Mouse (Mus musculus): Measurements from ENCODE around the gene Bsn. TPM values are rescaled to one million over a fixed set of nuclear protein-coding genes. Genes with fewer than 3 reads are reported as not detected.

The Bsn gene
- polyA plus RNA-seq, 1 experiment, result 0.83 TPM

DNA sequence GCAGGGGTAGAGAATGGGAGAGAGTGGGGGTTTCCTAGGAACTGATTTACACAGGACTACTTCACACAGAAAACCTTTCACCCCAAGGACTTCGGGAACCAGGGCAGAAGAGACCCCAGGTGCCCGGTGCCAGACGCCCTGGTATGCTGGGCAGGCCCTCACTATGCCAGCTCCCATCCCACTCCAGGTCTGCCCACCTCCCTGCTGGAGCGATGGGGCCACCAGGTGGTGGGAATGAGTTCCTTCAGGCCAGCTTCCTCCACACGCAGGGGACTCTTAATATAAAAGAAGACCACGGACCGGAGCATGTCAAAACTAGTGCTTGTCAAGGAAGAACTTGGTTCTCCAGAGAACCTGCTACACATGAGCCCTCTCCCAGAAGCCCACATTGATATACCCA is 123.0 kb downstream of the Bsn start:
- no peaks in the 10 kb centered on the region for H3K9me3 ChIP-seq
- H3K4me3 ChIP-seq (replicated peaks), result no peak overlapping the region
- peaks cover 99% of the 10 kb centered on the region for H3K36me3 ChIP-seq (replicated peaks; ENCODE audit: low read length)
- TF ChIP-seq GATA1 (IDR thresholded peaks at IDR 0.05; ENCODE audit: borderline replicate concordance, low read length), result no peak
- no peak for TF ChIP-seq FLI1 (IDR thresholded peaks at IDR 0.05; ENCODE audit: low read length)
- H3K27me3 ChIP-seq (replicated peaks), result no peaks in the 10 kb centered on the region
- H3K4me1 ChIP-seq, result peaks cover 48% of the 10 kb centered on the region

DNA sequence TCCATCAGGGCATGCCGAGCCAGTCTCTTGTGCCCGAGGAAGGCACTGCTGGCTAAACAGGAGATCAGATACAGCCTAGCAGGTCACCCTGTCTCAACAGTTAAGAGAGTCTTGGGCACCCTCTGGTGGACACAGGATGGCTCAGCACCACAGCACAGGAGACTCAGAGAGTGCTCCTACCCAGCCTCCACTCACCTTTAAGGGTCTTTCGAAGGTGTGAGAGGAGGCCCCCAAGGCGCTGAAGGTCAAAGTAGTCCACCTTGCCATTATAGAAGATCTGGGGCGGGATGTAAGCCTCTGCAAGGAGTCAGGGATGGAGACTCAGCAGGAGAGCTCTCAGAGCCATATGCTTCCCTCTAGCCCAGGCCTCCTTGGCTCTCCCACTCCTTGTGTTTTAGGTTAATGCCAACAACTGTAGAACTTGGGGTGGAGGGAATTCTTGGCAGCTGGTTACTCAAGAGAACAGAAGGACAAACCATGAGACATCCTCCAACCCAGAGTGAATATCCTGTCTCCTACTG is 124.6 kb downstream of the Bsn start:
- H3K4me1 ChIP-seq, result peaks cover 64% of the 10 kb centered on the region
- no peak for TF ChIP-seq GATA1 (IDR thresholded peaks at IDR 0.05; ENCODE audit: borderline replicate concordance, low read length)
- TF ChIP-seq FLI1 (IDR thresholded peaks at IDR 0.05; ENCODE audit: low read length), result no peak
- peaks cover 94% of the 10 kb centered on the region for H3K36me3 ChIP-seq (replicated peaks; ENCODE audit: low read length)
- H3K9me3 ChIP-seq, result no peaks in the 10 kb centered on the region
- no peaks in the 10 kb centered on the region for H3K27me3 ChIP-seq (replicated peaks)
- no peak overlapping the region for H3K4me3 ChIP-seq (replicated peaks)

GRCm38 (mm10) chr9:108063361-108063760 is 126.8 kb downstream of the Bsn start:
- no peaks in the 10 kb centered on the region for H3K9me3 ChIP-seq
- H3K4me1 ChIP-seq, result peaks cover 82% of the 10 kb centered on the region
- peaks cover 94% of the 10 kb centered on the region for H3K36me3 ChIP-seq (replicated peaks; ENCODE audit: low read length)
- TF ChIP-seq FLI1 (IDR thresholded peaks at IDR 0.05; ENCODE audit: low read length) (no peak), GATA1 (IDR thresholded peaks at IDR 0.05; ENCODE audit: borderline replicate concordance, low read length) (no peak)
- H3K27me3 ChIP-seq (replicated peaks), result no peaks in the 10 kb centered on the region
- H3K4me3 ChIP-seq (replicated peaks), result no peak overlapping the region

DNA sequence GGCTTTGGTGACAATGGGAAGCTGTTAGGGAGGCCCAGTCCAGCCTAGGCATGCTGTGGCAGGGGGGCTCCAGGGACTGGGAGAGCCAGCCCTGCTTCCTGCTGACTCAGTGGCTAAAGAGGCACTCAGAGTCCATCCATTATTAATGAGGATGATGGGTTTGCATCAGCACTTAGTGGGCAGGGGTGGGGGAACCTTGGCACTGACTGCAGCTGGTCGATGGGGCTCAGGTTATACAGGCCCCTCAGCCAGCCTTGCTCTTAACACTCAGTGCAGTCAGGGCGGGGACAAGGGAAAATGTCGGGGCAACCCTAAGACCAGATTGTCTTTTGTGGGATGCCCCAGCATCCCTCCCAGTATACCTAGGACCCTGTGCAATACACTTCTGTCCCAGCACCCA is 128.0 kb downstream of the Bsn start:
- Histone ChIP-seq H3K4me3 (replicated peaks) (peak overlapping the region; percentile 15), H3K9me3 (no peaks in the 10 kb centered on the region), H3K4me1 (peaks cover 81% of the 10 kb centered on the region), H3K36me3 (replicated peaks; ENCODE audit: low read length) (peaks cover 94% of the 10 kb centered on the region), H3K27me3 (replicated peaks) (no peaks in the 10 kb centered on the region)
- TF ChIP-seq GATA1 (IDR thresholded peaks at IDR 0.05; ENCODE audit: borderline replicate concordance, low read length) (no peak), FLI1 (IDR thresholded peaks at IDR 0.05; ENCODE audit: low read length) (no peak)

DNA sequence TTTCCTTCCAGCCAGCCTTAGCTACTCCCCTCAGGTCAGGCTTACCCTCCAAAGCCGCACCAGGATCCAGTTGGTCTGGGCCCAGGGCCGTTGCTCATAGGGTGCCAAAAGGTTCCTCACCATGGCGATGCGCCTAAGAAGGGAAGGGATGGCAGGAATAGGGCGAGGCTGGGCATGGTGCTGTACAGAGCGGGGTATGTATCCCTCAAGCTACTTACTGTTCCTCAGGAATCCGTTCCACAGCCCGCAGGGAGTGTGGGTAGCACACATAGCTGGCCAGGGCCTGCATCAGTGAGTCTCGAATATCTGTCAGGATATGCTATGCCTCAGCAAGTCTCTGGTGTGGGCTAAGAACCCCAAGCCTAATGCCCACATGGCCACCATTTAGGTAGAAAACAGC is 131.9 kb downstream of the Bsn start:
- Histone ChIP-seq H3K9me3 (no peaks in the 10 kb centered on the region), H3K4me1 (peaks cover 93% of the 10 kb centered on the region), H3K27me3 (replicated peaks) (no peaks in the 10 kb centered on the region), H3K4me3 (replicated peaks) (no peak overlapping the region), H3K36me3 (replicated peaks; ENCODE audit: low read length) (peaks cover 95% of the 10 kb centered on the region)
- TF ChIP-seq FLI1 (IDR thresholded peaks at IDR 0.05; ENCODE audit: low read length) (no peak), GATA1 (IDR thresholded peaks at IDR 0.05; ENCODE audit: borderline replicate concordance, low read length) (no peak)

- Histone ChIP-seq H3K4me1 (peaks cover 93% of the 10 kb centered on the region), H3K9me3 (no peaks in the 10 kb centered on the region), H3K36me3 (replicated peaks; ENCODE audit: low read length) (peaks cover 93% of the 10 kb centered on the region), H3K4me3 (replicated peaks) (no peak overlapping the region), H3K27me3 (replicated peaks) (no peaks in the 10 kb centered on the region)
- TF ChIP-seq GATA1 (IDR thresholded peaks at IDR 0.05; ENCODE audit: borderline replicate concordance, low read length) (no peak), FLI1 (IDR thresholded peaks at IDR 0.05; ENCODE audit: low read length) (no peak)
These were observed 133.0 kb downstream of the Bsn start for GRCm38 (mm10) chr9:108057262-108057562.

GRCm38 (mm10) chr9:108056361-108057261 is 133.6 kb downstream of the Bsn start:
- Histone ChIP-seq H3K4me1 (peaks cover 93% of the 10 kb centered on the region), H3K9me3 (no peaks in the 10 kb centered on the region), H3K27me3 (replicated peaks) (no peaks in the 10 kb centered on the region), H3K36me3 (replicated peaks; ENCODE audit: low read length) (peaks cover 93% of the 10 kb centered on the region), H3K4me3 (replicated peaks) (no peak overlapping the region)
- no peak for TF ChIP-seq FLI1 (IDR thresholded peaks at IDR 0.05; ENCODE audit: low read length)
- no peak for TF ChIP-seq GATA1 (IDR thresholded peaks at IDR 0.05; ENCODE audit: borderline replicate concordance, low read length)

GRCm38 (mm10) chr9:108055661-108056237 is 134.4 kb downstream of the Bsn start:
- peaks cover 93% of the 10 kb centered on the region for H3K4me1 ChIP-seq
- no peaks in the 10 kb centered on the region for H3K27me3 ChIP-seq (replicated peaks)
- peaks cover 96% of the 10 kb centered on the region for H3K36me3 ChIP-seq (replicated peaks; ENCODE audit: low read length)
- H3K4me3 ChIP-seq (replicated peaks), result no peak overlapping the region
- TF ChIP-seq GATA1 (IDR thresholded peaks at IDR 0.05; ENCODE audit: borderline replicate concordance, low read length), result no peak
- TF ChIP-seq FLI1 (IDR thresholded peaks at IDR 0.05; ENCODE audit: low read length), result no peak
- no peaks in the 10 kb centered on the region for H3K9me3 ChIP-seq

DNA sequence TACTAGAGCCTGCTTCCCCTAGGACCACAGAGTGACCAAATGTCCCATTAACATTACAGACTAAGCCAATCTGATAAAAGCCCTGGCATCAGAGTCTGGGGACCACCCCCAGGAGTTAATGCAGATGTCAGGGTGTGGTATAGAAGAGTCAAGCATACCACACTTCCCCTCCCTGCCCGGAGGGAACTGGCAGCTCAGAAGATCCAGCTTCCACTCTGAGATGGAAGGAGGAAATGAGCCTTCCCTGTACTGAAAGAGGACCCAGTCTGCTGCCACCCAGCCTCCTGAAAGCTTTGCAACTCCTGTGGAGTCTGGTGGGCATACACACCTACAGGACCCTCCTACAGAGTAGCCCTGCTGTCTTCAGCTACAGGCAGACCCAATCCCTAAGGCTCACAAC is 135.1 kb downstream of the Bsn start:
- Histone ChIP-seq H3K27me3 (replicated peaks) (no peaks in the 10 kb centered on the region), H3K4me3 (replicated peaks) (no peak overlapping the region), H3K36me3 (replicated peaks; ENCODE audit: low read length) (peaks cover 98% of the 10 kb centered on the region), H3K9me3 (no peaks in the 10 kb centered on the region), H3K4me1 (peaks cover 93% of the 10 kb centered on the region)
- TF ChIP-seq GATA1 (IDR thresholded peaks at IDR 0.05; ENCODE audit: borderline replicate concordance, low read length) (no peak), FLI1 (IDR thresholded peaks at IDR 0.05; ENCODE audit: low read length) (no peak)
